Mouse (Mus musculus): ENCODE data around the gene Cfap99.

Gene Cfap99

DNA sequence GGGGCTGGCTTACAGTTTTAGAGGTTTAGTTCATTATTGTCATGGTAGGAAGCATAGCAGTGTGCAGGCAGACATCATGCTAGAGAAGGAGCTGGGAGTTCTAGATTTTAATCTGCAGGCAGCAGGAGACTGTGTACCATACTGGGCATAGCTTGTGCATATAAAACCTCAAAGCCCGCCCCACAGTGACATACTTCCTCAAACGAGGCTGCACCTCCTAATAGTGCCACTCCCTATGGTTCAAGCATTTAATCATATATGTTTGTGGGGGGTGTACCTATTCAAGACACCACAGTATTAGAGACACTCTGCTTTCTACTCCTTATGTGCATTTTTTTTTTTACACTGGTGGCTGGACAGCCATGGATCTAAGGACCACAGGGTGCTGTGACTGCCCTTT lies 41.7 kb downstream of the Cfap99 start:
- DNase-seq (ENCODE audit: low read depth, low spot score), result no peak

- no peak for DNase-seq (ENCODE audit: low read depth, low spot score)
Observed at GRCm38 (mm10) chr5:34334081-34334480, 45.7 kb downstream of the Cfap99 start.

GRCm38 (mm10) chr5:34335539-34336096 lies 47.2 kb downstream of the Cfap99 start:
- DNase-seq (ENCODE audit: low read depth, low spot score), result no peak

- DNase-seq (ENCODE audit: low read depth, low spot score), result peak; percentile 98
Observed at GRCm38 (mm10) chr5:34336097-34336774, 47.8 kb downstream of the Cfap99 start, which contains the start of gene Rnf4. Rnf4 (plus strand) TSS chr5:34336289.

- no peak for DNase-seq (ENCODE audit: low read depth, low spot score)
Observed at GRCm38 (mm10) chr5:34336775-34337450, 48.5 kb downstream of the Cfap99 start.

DNA sequence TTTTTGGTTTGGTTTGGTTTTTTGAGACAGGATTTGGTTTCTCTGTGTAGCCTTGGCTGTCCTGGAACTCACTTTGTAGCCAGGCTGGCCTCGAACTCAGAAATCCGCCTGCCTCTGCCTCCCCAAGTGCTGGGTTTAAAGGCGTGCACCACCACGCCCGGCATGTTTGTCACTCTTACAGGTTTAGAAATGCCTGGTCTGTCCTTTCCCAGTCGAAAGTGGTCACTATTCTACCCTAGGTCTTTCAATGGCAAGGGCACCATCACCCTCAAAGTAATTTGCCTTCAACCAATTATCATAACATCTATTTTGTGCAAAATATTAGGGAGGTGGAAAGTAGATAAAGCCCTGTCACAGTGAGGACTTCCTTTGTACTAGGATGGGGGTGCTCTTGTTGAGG lies 51.8 kb downstream of the Cfap99 start:
- no peak for DNase-seq (ENCODE audit: low read depth, low spot score)

- no peak for DNase-seq (ENCODE audit: low read depth, low spot score)
Observed at GRCm38 (mm10) chr5:34352084-34352631, 63.8 kb downstream of the Cfap99 start.

DNA sequence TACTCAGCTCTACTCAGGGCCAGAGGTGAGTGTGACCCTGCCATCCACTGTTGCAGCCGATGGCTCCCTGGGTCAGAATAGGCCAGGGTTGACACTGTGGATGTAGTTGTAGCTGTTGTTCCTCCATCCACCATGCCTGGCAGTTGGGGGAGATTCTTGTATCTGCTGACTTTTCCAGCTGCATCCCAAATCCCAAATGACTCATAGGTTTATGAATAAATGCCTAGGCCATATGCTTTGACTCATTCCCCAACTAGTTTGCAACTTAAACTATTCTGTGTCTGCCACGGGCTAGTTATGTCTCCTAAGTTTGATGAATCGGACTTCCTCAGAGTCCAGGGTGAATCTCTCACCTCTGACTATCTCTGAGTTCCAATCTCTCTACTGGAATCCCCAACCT lies 71.9 kb downstream of the Cfap99 start:
- DNase-seq (ENCODE audit: low read depth, low spot score), result no peak

GRCm38 (mm10) chr5:34363115-34363514 lies 74.7 kb downstream of the Cfap99 start:
- DNase-seq (ENCODE audit: low read depth, low spot score), result no peak

DNA sequence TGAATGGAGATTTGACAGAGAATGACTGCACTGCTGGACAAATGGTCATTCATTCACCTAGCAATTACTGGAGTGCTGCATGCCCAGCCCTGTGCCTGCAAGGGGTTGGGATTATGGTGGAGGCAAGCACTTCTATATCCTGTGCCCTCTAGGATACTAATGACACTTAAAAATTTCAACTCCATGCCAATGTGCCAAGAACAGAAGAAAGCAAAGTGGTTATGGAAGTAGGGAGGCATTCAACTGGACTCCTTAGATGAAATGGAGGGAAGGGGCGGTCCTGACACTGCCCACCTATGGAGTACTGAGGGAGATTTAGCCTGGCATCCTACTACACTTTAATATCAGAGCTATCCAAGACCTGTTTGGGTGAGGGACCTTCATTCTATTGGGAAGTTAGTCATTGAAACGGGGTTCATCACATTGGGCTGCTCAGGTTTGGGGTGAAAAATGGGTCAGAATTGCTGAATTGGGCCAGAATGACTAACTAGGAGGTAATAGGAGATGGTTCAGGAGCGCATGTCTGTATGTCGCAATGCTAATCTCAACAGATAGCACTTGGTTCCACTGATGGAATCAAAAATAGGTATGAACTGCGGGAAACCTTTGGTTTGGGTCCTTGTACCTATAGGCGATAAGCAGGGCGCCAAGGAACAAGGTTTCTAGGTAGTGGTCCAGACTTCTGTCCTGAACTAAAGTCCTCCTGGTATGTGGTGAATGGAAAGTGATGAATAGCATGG lies 80.3 kb downstream of the Cfap99 start:
- no peak for DNase-seq (ENCODE audit: low read depth, low spot score)

- DNase-seq (ENCODE audit: low read depth, low spot score), result peak; percentile 95
Observed at GRCm38 (mm10) chr5:34369341-34370021, 81.1 kb downstream of the Cfap99 start, which contains the start of gene Fam193a. Fam193a (plus strand) TSS chr5:34369933.

- no peak for DNase-seq (ENCODE audit: low read depth, low spot score)
Observed at GRCm38 (mm10) chr5:34370022-34370823, 81.8 kb downstream of the Cfap99 start.

DNA sequence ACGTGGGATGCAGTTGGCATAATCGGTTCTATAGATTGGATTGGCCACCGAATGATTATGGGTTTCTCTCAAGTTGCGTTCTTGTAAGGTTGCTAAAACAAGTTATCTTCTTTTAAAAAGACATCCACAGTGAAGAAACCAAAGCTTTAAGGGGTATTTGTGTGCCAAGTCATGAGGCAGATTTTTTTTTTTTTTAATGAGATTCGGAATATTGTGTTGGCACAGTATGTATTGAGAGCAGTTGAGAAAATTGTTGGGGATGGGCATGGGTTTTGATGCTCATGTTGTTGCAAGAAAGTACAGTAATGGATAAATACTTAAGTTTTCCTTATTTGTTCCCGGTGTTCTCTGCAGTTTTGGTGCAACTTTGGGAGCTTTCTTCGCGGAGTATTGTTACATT lies 82.4 kb downstream of the Cfap99 start:
- no peak for DNase-seq (ENCODE audit: low read depth, low spot score)

- DNase-seq (ENCODE audit: low read depth, low spot score), result no peak
Observed at GRCm38 (mm10) chr5:34372141-34372540, 83.7 kb downstream of the Cfap99 start.

GRCm38 (mm10) chr5:34372541-34372940 lies 84.1 kb downstream of the Cfap99 start:
- DNase-seq (ENCODE audit: low read depth, low spot score), result no peak
